7 mouse cellular contexts compared by ENCODE assay signal in genomic region chr5:146232816-146233215, GRCm38 (mm10). TPM values are rescaled to one million over a fixed set of nuclear protein-coding genes. Genes with fewer than 3 reads are reported as not detected.
A peak's percentile ranks its signal among the peaks of the same experiment; 100 is the strongest.
DNase-seq lines count a peak whose midpoint lies in the region; ATAC-seq and TF ChIP-seq lines count a peak whose summit lies in the region.

No protein-coding gene starts in this region.

- TF ChIP-seq CTCF in stomach, postnatal 0 days (IDR thresholded peaks at IDR 0.05; ENCODE audit: low read depth): no peak

- H3K9me3 ChIP-seq in lung, embryonic 16.5 days (ENCODE audit: control insufficient read depth, low read length): no peaks in the 10 kb centered on the region
- H3K9me3 ChIP-seq in forebrain, embryonic 15.5 days: no peaks in the 10 kb centered on the region
- H3K9me3 ChIP-seq in limb, embryonic 15.5 days: no peaks in the 10 kb centered on the region
- H3K9me3 ChIP-seq in stomach, postnatal 0 days (ENCODE audit: control insufficient read depth, low read length): no peaks in the 10 kb centered on the region

- H3K4me2 ChIP-seq in lung, embryonic 16.5 days (ENCODE audit: low read depth, low read length): peak overlapping the region; percentile 85
- H3K4me2 ChIP-seq in forebrain, embryonic 15.5 days (replicated peaks): peak overlapping the region; percentile 79
- H3K4me2 ChIP-seq in limb, embryonic 15.5 days: peak overlapping the region; percentile 78
- peak overlapping the region; percentile 88 for H3K4me2 ChIP-seq in stomach, postnatal 0 days (replicated peaks; ENCODE audit: low read depth)

- H3K27ac ChIP-seq in lung, embryonic 16.5 days (ENCODE audit: low read length): no peak overlapping the region
- H3K27ac ChIP-seq in forebrain, embryonic 15.5 days (replicated peaks): no peak overlapping the region; the same call in 1 of the 2 replicates
- H3K27ac ChIP-seq in limb, embryonic 15.5 days: no peak overlapping the region
- H3K27ac ChIP-seq in stomach, postnatal 0 days (replicated peaks): no peak overlapping the region

- TF ChIP-seq EP300 in stomach, postnatal 0 days (optimal IDR thresholded peaks at IDR 0.05): no peak

- H3K36me3 ChIP-seq in lung, embryonic 16.5 days (ENCODE audit: control insufficient read depth, insufficient read depth, low read length): no peaks in the 10 kb centered on the region
- H3K36me3 ChIP-seq in forebrain, embryonic 15.5 days: no peaks in the 10 kb centered on the region
- no peaks in the 10 kb centered on the region for H3K36me3 ChIP-seq in limb, embryonic 15.5 days
- H3K36me3 ChIP-seq in stomach, postnatal 0 days (ENCODE audit: control insufficient read depth, insufficient read depth, low read length): no peaks in the 10 kb centered on the region

- WGBS in lung, embryonic 16.5 days: 36% methylated on average over 11 of the region's 11 CpGs
- 51% methylated on average over 11 of the region's 11 CpGs for WGBS in forebrain, embryonic 15.5 days
- 57% methylated on average over 11 of the region's 11 CpGs for WGBS in limb, embryonic 15.5 days
- WGBS in stomach, postnatal 0 days: 26% methylated on average over 11 of the region's 11 CpGs

- H3K27me3 ChIP-seq in lung, embryonic 16.5 days (ENCODE audit: control insufficient read depth, insufficient read depth, low read depth, low read length): no peaks in the 10 kb centered on the region
- H3K27me3 ChIP-seq in forebrain, embryonic 15.5 days: no peaks in the 10 kb centered on the region
- no peaks in the 10 kb centered on the region for H3K27me3 ChIP-seq in limb, embryonic 15.5 days
- no peaks in the 10 kb centered on the region for H3K27me3 ChIP-seq in stomach, postnatal 0 days (ENCODE audit: control insufficient read depth, insufficient read depth, low read length)

- no peak for ATAC-seq in lung, embryonic 16.5 days (ENCODE audit: low read depth)
- ATAC-seq in forebrain, embryonic 15.5 days (replicated peaks): no peak
- no peak for ATAC-seq in limb, embryonic 15.5 days (ENCODE audit: insufficient number of reproducible peaks, low FRiP score, low TSS enrichment, low read depth)
- ATAC-seq in stomach, postnatal 0 days (ENCODE audit: low FRiP score, low TSS enrichment): no peak
- ATAC-seq in inflammation-experienced regulatory T-cells, adult 6 months: no peak

- peak overlapping the region; percentile 54 for H3K9ac ChIP-seq in lung, embryonic 16.5 days (ENCODE audit: low read length)
- H3K9ac ChIP-seq in forebrain, embryonic 15.5 days (replicated peaks): peak overlapping the region; percentile 67; the same call in 1 of the 2 replicates
- H3K9ac ChIP-seq in limb, embryonic 15.5 days: no peak overlapping the region
- H3K9ac ChIP-seq in stomach, postnatal 0 days (ENCODE audit: low read length): peak overlapping the region; percentile 45

- H3K4me1 ChIP-seq in lung, embryonic 16.5 days (replicated peaks; ENCODE audit: control insufficient read depth, insufficient read depth, low read length): peaks cover 10% of the 10 kb centered on the region
- H3K4me1 ChIP-seq in forebrain, embryonic 15.5 days: peaks cover 35% of the 10 kb centered on the region
- H3K4me1 ChIP-seq in limb, embryonic 15.5 days: peaks cover 23% of the 10 kb centered on the region
- no peaks in the 10 kb centered on the region; the same call in 1 of the 2 replicates for H3K4me1 ChIP-seq in stomach, postnatal 0 days (replicated peaks; ENCODE audit: control insufficient read depth, insufficient read depth)

- H3K4me3 ChIP-seq in lung, embryonic 16.5 days (ENCODE audit: low read length): peak overlapping the region; percentile 79
- peak overlapping the region; percentile 94 for H3K4me3 ChIP-seq in forebrain, embryonic 15.5 days
- H3K4me3 ChIP-seq in limb, embryonic 15.5 days: peak overlapping the region; percentile 82
- peak overlapping the region; percentile 79 for H3K4me3 ChIP-seq in stomach, postnatal 0 days (ENCODE audit: low read depth, low read length)

- no peak for DNase-seq in lung, postnatal 36 days
- DNase-seq in stomach, postnatal 0 days (ENCODE audit: low spot score): no peak
- no peak for DNase-seq in layer of hippocampus, postnatal 14 days (ENCODE audit: low spot score in 2 of 2)

RNA-seq across cellular contexts. Expression of gene Cdk8, which starts 1.8 kb away (rescaled TPM):
- 8.4 and 8.8 TPM in 2 replicates for polyA plus RNA-seq in lung, embryonic 16.5 days (2015; fragmentation: Nextera tagmentation; extraction: Ambion mirVana)
- 18.5 and 18.6 TPM in 2 replicates for polyA plus RNA-seq in forebrain, embryonic 15.5 days (2015; fragmentation: Nextera tagmentation; extraction: Ambion mirVana)
- polyA plus RNA-seq in limb, embryonic 15.5 days (2015; fragmentation: Nextera tagmentation; extraction: Ambion mirVana): 13.1 and 14.4 TPM in 2 replicates
- polyA plus RNA-seq in stomach, postnatal 0 days (2015; fragmentation: Nextera tagmentation; extraction: Ambion mirVana): 12.2 and 12.6 TPM in 2 replicates
- total RNA-seq in layer of hippocampus, postnatal 14 days (2021): 10 to 100 TPM; 42.0 to 47.0 TPM
- 10 to 100 TPM in 2 of 3 experiments, 1 to 10 TPM in 1; 9.7 to 19.8 (median 17.5) TPM for polyA plus RNA-seq in inflammation-experienced regulatory T-cells, adult 6 months (2017; shearing (Covaris generic))

RNA-seq across cellular contexts. Expression of gene Rnf6, which starts 11.5 kb away (rescaled TPM):
- polyA plus RNA-seq in lung, embryonic 16.5 days (2015; fragmentation: Nextera tagmentation; extraction: Ambion mirVana): 55.9 and 59.5 TPM in 2 replicates
- polyA plus RNA-seq in forebrain, embryonic 15.5 days (2015; fragmentation: Nextera tagmentation; extraction: Ambion mirVana): 28.3 TPM in 2 replicates
- polyA plus RNA-seq in limb, embryonic 15.5 days (2015; fragmentation: Nextera tagmentation; extraction: Ambion mirVana): 49.2 and 54.0 TPM in 2 replicates
- polyA plus RNA-seq in stomach, postnatal 0 days (2015; fragmentation: Nextera tagmentation; extraction: Ambion mirVana): 35.9 and 38.3 TPM in 2 replicates
- total RNA-seq in layer of hippocampus, postnatal 14 days (2021): 10 to 100 TPM; 52.8 to 52.9 TPM
- polyA plus RNA-seq in inflammation-experienced regulatory T-cells, adult 6 months (2017; shearing (Covaris generic)): 10 to 100 TPM; 83.6 to 88.9 (median 84.8) TPM

RNA-seq across cellular contexts. Expression of gene 1700001J03Rik, which starts 47.7 kb away (rescaled TPM):
- 0.34 TPM in 1 of 2 replicates, not detected in the other for polyA plus RNA-seq in lung, embryonic 16.5 days (2015; fragmentation: Nextera tagmentation; extraction: Ambion mirVana)
- not detected in 2 replicates for polyA plus RNA-seq in forebrain, embryonic 15.5 days (2015; fragmentation: Nextera tagmentation; extraction: Ambion mirVana)
- not detected in 2 replicates for polyA plus RNA-seq in limb, embryonic 15.5 days (2015; fragmentation: Nextera tagmentation; extraction: Ambion mirVana)
- polyA plus RNA-seq in stomach, postnatal 0 days (2015; fragmentation: Nextera tagmentation; extraction: Ambion mirVana): not detected in 2 replicates
- under 1 TPM; 0.69 to 0.97 TPM for total RNA-seq in layer of hippocampus, postnatal 14 days (2021)
- polyA plus RNA-seq in inflammation-experienced regulatory T-cells, adult 6 months (2017; shearing (Covaris generic)): 1 to 10 TPM in 2 of 3 experiments, not detected in 1; 1.4 to 1.6 TPM
